Mouse (Mus musculus) monocyte, adult 5-6 weeks (primary cell): ENCODE results near the gene Amz2. TPM values are rescaled to one million over a fixed set of nuclear protein-coding genes. Genes with fewer than 3 reads are reported as not detected.

Source experiments
- total RNA-seq: library from RNA; stranded (forward); fragments of 200-1000, 200-491, 200-594 nt; gene quantifications from 3 replicates; pipeline ENCODE4 v1.2.3, GENCODE M21; 2017

Gene Amz2
- total RNA-seq, 1 experiment from 2014 or later: 34.9 TPM

Other genes starting within 250 kb of the Amz2 start
- 0.19 to 0.78 TPM in 2 of 3 replicates, not detected in the other for gene Rgs9, start 127.8 kb upstream of the Amz2 start, total RNA-seq
- 71.1 to 88.8 TPM (median 81.3 TPM) in 3 replicates for gene Gna13, start 63.1 kb upstream of the Amz2 start, total RNA-seq
- gene 9930022D16Rik, start 12.0 kb upstream of the Amz2 start, total RNA-seq: 0.85 to 6.5 TPM (median 1.6 TPM) in 3 replicates
- 0.96 to 2.5 TPM (median 1.1 TPM) in 3 replicates for gene Arsg, start 47.4 kb downstream of the Amz2 start, total RNA-seq
- gene Slc16a6, start 47.7 kb downstream of the Amz2 start, total RNA-seq: 9.1 to 20.3 TPM (median 11.3 TPM) in 3 replicates
- gene Wipi1, start 186.0 kb downstream of the Amz2 start, total RNA-seq: 1.5 to 4.0 TPM (median 1.9 TPM) in 3 replicates
- 124 to 194 TPM (median 167 TPM) in 3 replicates for gene Prkar1a, start 223.5 kb downstream of the Amz2 start, total RNA-seq